Mouse (Mus musculus): ENCODE results near the gene Mettl17. TPM values are rescaled to one million over a fixed set of nuclear protein-coding genes. Genes with fewer than 3 reads are reported as not detected.
A peak's percentile ranks its signal among the peaks of the same experiment; 100 is the strongest.

Mettl17 gene
- polyA plus RNA-seq, 1 experiment from 2014 or later: 24.0 TPM

- DNase-seq (ENCODE audit: low spot score): peak; percentile 83
- TF ChIP-seq EP300 (optimal IDR thresholded peaks at IDR 0.05): no peak
- TF ChIP-seq CTCF (IDR thresholded peaks at IDR 0.05; ENCODE audit: low read depth): peak; percentile 97
- no peak overlapping the region for H3K9ac ChIP-seq (ENCODE audit: low read length)
- peaks cover 5% of the 10 kb centered on the region for H3K36me3 ChIP-seq (ENCODE audit: control insufficient read depth, insufficient read depth, low read length)
- no peaks in the 10 kb centered on the region for H3K9me3 ChIP-seq (ENCODE audit: control insufficient read depth, low read length)
- H3K4me1 ChIP-seq (replicated peaks; ENCODE audit: control insufficient read depth, insufficient read depth): no peaks in the 10 kb centered on the region
- no peak overlapping the region for H3K4me2 ChIP-seq (replicated peaks; ENCODE audit: low read depth)
- no peak overlapping the region for H3K4me3 ChIP-seq (ENCODE audit: low read depth, low read length)
- 51% methylated on average over 9 of the region's 9 CpGs for WGBS
- H3K27me3 ChIP-seq (ENCODE audit: control insufficient read depth, insufficient read depth, low read length): no peaks in the 10 kb centered on the region
- H3K27ac ChIP-seq (replicated peaks): peak overlapping the region; percentile 45; the same call in 1 of the 2 replicates
- peak; percentile 61; the same call in 1 of the 2 replicates for ATAC-seq (ENCODE audit: low FRiP score, low TSS enrichment)
These were observed 18.4 kb downstream of the Mettl17 start for GRCm38 (mm10) chr14:51902806-51903710.

GRCm38 (mm10) chr14:51903782-51904181, 19.1 kb downstream of the Mettl17 start:
- WGBS: 66% methylated on average over 9 of the region's 9 CpGs
- H3K36me3 ChIP-seq (ENCODE audit: control insufficient read depth, insufficient read depth, low read length): peaks cover 10% of the 10 kb centered on the region
- H3K9me3 ChIP-seq (ENCODE audit: control insufficient read depth, low read length): no peaks in the 10 kb centered on the region
- no peak overlapping the region for H3K27ac ChIP-seq (replicated peaks)
- H3K4me2 ChIP-seq (replicated peaks; ENCODE audit: low read depth): no peak overlapping the region
- H3K9ac ChIP-seq (ENCODE audit: low read length): no peak overlapping the region
- H3K4me3 ChIP-seq (ENCODE audit: low read depth, low read length): no peak overlapping the region
- no peaks in the 10 kb centered on the region for H3K4me1 ChIP-seq (replicated peaks; ENCODE audit: control insufficient read depth, insufficient read depth)
- DNase-seq (ENCODE audit: low spot score) (no peak), ATAC-seq (ENCODE audit: low FRiP score, low TSS enrichment) (no peak)
- no peaks in the 10 kb centered on the region for H3K27me3 ChIP-seq (ENCODE audit: control insufficient read depth, insufficient read depth, low read length)
- TF ChIP-seq EP300 (optimal IDR thresholded peaks at IDR 0.05) (no peak), CTCF (IDR thresholded peaks at IDR 0.05; ENCODE audit: low read depth) (no peak)

GRCm38 (mm10) chr14:51904706-51905105, 20.1 kb downstream of the Mettl17 start:
- Histone ChIP-seq H3K9me3 (ENCODE audit: control insufficient read depth, low read length) (no peaks in the 10 kb centered on the region), H3K27ac (replicated peaks) (no peak overlapping the region), H3K4me1 (replicated peaks; ENCODE audit: control insufficient read depth, insufficient read depth) (no peaks in the 10 kb centered on the region), H3K4me2 (replicated peaks; ENCODE audit: low read depth) (no peak overlapping the region), H3K36me3 (ENCODE audit: control insufficient read depth, insufficient read depth, low read length) (peaks cover 11% of the 10 kb centered on the region), H3K27me3 (ENCODE audit: control insufficient read depth, insufficient read depth, low read length) (no peaks in the 10 kb centered on the region), H3K4me3 (ENCODE audit: low read depth, low read length) (no peak overlapping the region), H3K9ac (ENCODE audit: low read length) (no peak overlapping the region)
- TF ChIP-seq EP300 (optimal IDR thresholded peaks at IDR 0.05) (no peak), CTCF (IDR thresholded peaks at IDR 0.05; ENCODE audit: low read depth) (peak; percentile 76)
- DNase-seq (ENCODE audit: low spot score): no peak
- 57% methylated on average over 7 of the region's 7 CpGs for WGBS
- no peak for ATAC-seq (ENCODE audit: low FRiP score, low TSS enrichment)

- no peak for DNase-seq (ENCODE audit: low spot score)
- WGBS: 91% methylated on average over 11 of the region's 11 CpGs
These were observed 21.5 kb downstream of the Mettl17 start for GRCm38 (mm10) chr14:51906102-51906501.

GRCm38 (mm10) chr14:51911301-51911700, 26.7 kb downstream of the Mettl17 start:
- ATAC-seq (ENCODE audit: low FRiP score, low TSS enrichment): no peak
- H3K9me3 ChIP-seq (ENCODE audit: control insufficient read depth, low read length): no peaks in the 10 kb centered on the region
- no peak for DNase-seq (ENCODE audit: low spot score)
- 89% methylated on average over 10 of the region's 10 CpGs for WGBS
- peaks cover 4% of the 10 kb centered on the region; the same call in 1 of the 2 replicates for H3K4me1 ChIP-seq (replicated peaks; ENCODE audit: control insufficient read depth, insufficient read depth)
- H3K27ac ChIP-seq (replicated peaks): no peak overlapping the region
- H3K4me2 ChIP-seq (replicated peaks; ENCODE audit: low read depth): no peak overlapping the region
- H3K9ac ChIP-seq (ENCODE audit: low read length): no peak overlapping the region
- TF ChIP-seq CTCF (IDR thresholded peaks at IDR 0.05; ENCODE audit: low read depth): no peak
- no peak for TF ChIP-seq EP300 (optimal IDR thresholded peaks at IDR 0.05)
- H3K36me3 ChIP-seq (ENCODE audit: control insufficient read depth, insufficient read depth, low read length): peaks cover 10% of the 10 kb centered on the region
- no peak overlapping the region for H3K4me3 ChIP-seq (ENCODE audit: low read depth, low read length)
- no peaks in the 10 kb centered on the region for H3K27me3 ChIP-seq (ENCODE audit: control insufficient read depth, insufficient read depth, low read length)

More at GRCm38 (mm10) chr14:51906102-51906501, 21.5 kb downstream of the Mettl17 start:
- no peaks in the 10 kb centered on the region for H3K27me3 ChIP-seq (ENCODE audit: control insufficient read depth, insufficient read depth, low read length)
- TF ChIP-seq EP300 (optimal IDR thresholded peaks at IDR 0.05) (no peak), CTCF (IDR thresholded peaks at IDR 0.05; ENCODE audit: low read depth) (no peak)
- no peak overlapping the region for H3K4me2 ChIP-seq (replicated peaks; ENCODE audit: low read depth)
- no peaks in the 10 kb centered on the region for H3K9me3 ChIP-seq (ENCODE audit: control insufficient read depth, low read length)
- no peaks in the 10 kb centered on the region for H3K4me1 ChIP-seq (replicated peaks; ENCODE audit: control insufficient read depth, insufficient read depth)
- H3K4me3 ChIP-seq (ENCODE audit: low read depth, low read length): no peak overlapping the region
- H3K27ac ChIP-seq (replicated peaks): no peak overlapping the region
- no peak for ATAC-seq (ENCODE audit: low FRiP score, low TSS enrichment)
- H3K36me3 ChIP-seq (ENCODE audit: control insufficient read depth, insufficient read depth, low read length): peaks cover 14% of the 10 kb centered on the region
- H3K9ac ChIP-seq (ENCODE audit: low read length): no peak overlapping the region
